Mouse (Mus musculus): Measurements from ENCODE around the gene Csrnp3.

GRCm38 (mm10) chr2:66080731-66081130 is 235.2 kb downstream of the Csrnp3 start:
- TF ChIP-seq CTCF (IDR thresholded peaks at IDR 0.05; ENCODE audit: low read depth, low read length) (no peak), POLR2AphosphoS5 (IDR thresholded peaks at IDR 0.05; ENCODE audit: insufficient replicate concordance, low read depth, low read length) (no peak), GATA1 (IDR thresholded peaks at IDR 0.05; ENCODE audit: borderline replicate concordance, low read length) (no peak)

Measured in G1E (cell line).